Mouse (Mus musculus) retina, adult 2 months (tissue): ENCODE data around the gene Htra3.

Experiments used
- DNase-seq: peaks from one replicate; pipeline ENCODE4 v3.0.0-alpha.2; 2012; ENCODE audit warnings: low read depth, low spot score

Htra3 gene

GRCm38 (mm10) chr5:35695815-35696214 is 16.2 kb upstream of the Htra3 start:
- no peak for DNase-seq

GRCm38 (mm10) chr5:35693638-35694037 is 14.1 kb upstream of the Htra3 start:
- no peak for DNase-seq

DNA sequence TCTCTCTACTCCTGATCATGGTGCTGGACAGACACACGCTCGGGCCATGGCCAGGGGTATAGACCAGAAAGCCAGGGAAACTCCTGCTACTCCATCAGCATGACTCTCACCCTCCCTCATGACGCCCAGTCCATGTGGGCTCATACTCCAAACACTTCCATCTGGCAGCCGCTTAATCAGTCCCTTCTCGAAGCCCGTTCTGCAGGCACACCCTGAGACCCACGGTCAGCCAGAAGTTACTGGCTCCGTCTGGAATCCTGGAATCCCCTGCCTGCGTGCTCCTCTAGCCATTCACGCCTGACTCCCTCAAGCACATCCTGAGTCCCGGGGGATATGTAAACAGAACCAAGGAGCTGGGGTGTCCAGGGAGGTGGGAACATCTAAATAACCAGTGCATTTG is 11.7 kb upstream of the Htra3 start:
- no peak for DNase-seq

DNA sequence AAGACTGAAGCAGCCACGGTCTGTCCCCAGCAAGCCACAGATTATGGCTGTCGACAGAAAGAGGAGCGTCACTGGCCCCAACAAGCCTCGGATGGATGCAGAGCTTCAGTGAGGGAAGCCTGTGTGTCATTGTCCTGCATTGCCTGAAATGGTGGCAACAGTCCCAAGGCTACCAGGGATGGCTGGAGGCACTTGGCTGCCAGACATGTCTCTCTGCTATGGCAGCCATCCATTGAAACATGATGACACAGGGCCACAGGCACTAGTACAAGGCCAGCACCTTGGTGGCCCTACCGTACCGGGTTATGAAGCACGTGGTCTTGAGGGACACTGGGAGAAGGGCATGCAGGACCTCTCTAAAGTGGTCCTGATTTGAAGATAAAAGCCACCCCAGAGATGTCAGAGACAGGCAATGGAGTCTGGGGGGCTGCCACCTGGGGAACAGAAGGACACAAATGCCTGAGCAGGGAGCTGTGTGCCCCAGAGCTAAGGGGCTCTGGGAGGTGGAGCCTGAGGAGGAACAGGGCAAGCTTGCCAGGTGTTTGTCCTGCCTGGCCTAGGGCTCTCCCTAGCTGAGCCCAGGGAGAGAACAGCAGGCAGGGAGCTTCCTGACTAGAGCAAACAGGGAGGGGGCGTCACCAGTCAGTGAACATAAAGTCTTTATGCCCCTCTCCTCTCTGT is 11.0 kb upstream of the Htra3 start:
- DNase-seq, result no peak

DNA sequence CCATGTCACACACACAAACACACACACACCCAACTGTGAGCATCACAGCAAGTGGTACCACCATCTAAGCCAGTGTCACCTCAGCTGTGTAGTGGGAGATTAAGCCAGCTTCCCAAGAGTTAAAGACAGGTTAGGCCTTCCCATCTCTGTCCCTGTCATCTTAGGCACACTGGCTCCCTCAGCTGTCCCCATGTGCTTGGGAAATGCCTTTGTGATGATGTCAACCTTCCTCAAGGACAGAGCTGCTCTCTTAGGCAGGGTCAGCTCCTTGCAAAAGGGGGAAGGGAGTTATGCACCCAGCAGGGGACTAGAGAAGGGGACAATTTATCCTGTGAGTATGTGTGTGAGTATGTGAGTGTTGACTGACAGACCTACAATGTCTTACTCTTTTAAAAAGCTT is 9.8 kb upstream of the Htra3 start:
- DNase-seq, result no peak

GRCm38 (mm10) chr5:35688851-35689250 is 9.3 kb upstream of the Htra3 start:
- DNase-seq, result no peak

DNA sequence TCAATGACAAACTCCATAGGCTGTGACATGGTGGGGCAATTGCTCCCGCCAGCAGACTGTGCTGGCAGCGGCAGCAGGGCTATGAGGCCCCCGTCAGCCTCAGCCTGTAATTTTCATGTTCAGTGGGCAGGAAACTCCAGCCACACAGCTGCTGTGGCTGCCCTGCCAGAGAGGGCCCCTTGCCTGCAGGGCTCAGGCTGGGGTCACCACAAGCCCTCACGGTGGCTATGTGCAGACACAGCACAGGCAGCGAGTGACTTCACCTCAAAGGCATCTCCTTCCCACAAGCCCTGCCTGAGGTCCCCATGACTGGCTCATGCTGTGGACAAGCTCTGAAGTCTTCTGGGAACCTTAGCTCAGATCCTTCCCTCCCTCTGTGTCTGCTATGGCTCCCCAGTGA is 7.5 kb upstream of the Htra3 start:
- no peak for DNase-seq

DNA sequence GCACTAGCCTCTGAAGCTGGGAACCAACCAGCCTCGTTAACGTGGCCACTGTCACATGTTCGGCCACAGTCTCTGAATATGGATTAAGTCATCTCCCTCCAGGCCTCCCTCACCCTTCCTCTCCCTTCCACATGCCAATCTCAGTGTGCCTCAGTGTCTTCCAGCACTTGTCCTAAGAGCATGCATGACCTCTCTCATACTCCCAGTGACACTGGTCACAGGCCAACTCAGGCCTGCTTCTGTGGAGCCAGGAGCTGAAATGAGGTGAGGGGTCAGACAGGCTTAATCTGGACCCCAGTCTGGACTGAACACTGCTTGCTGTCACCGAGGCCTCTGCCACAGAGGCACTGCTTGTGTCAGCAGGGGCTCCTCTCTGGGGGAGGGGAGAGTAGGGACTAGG is 6.8 kb upstream of the Htra3 start:
- DNase-seq, result no peak

- no peak for DNase-seq
Measured at GRCm38 (mm10) chr5:35685079-35685478, 5.5 kb upstream of the Htra3 start.

DNA sequence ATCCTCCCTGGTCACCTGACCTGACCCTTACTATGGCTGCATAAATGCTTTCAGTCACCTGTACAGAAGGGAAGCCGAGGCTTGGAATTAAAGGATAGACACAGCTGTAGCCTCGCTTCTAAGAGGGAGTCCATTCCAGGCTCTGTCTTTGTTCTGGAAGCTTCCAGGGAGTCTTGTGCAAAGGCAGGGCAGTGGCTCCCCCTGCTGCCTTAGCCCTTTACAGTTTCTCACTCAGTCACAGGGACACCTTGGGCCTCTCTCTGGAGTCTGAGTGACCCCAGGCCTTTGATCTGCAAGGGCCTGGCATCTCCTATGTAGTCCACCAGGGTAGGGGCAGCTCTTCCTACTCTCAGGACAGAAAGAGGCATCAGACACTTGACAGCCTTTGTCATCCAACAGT is 1.4 kb upstream of the Htra3 start:
- DNase-seq, result no peak

DNA sequence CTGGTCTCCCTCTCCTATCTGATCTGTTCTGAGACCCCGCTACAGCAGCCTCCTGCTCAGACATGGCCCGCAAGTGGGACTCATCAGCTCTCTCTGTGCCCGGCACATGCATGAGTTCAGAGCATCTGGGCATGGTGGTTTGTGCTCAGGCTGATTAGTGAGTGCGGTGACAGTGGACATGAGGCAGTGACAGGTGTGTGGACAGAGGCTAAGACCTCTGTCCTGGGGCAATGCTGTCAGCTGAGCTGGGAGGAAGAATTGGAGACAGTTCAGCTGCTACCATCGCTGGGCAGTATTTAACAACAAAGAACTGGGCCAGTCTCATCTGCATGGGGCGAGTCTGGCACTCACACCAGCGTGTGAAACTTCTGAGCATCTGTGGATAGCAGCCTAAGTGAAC is 2.6 kb downstream of the Htra3 start:
- DNase-seq, result no peak

DNA sequence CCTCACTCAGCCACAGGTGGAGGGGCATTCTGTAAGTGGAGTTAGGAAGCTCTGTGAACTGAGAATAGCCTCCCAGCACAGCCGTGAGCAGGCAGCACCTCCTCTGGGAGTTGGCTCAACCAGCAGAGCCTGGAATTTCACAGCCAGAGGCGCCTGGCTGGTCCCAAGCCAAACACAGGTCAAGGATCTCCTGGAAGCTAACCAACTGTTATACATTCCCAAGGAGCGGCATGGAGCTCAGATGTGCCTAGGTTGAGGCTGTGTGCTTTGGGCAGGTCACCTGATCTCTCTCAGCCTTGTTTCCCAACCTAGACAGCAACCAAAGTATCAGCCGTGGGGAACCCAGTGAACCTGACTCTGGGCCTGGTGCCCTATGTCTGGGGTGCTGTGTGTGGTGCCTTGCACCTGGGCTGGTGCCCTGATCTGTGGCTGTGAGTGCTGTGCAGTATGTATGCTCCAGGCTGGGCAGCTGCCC is 5.5 kb downstream of the Htra3 start:
- no peak for DNase-seq

GRCm38 (mm10) chr5:35673086-35673485 is 6.5 kb downstream of the Htra3 start:
- no peak for DNase-seq

- DNase-seq, result no peak
Measured at GRCm38 (mm10) chr5:35672581-35672980, 7.0 kb downstream of the Htra3 start.

DNA sequence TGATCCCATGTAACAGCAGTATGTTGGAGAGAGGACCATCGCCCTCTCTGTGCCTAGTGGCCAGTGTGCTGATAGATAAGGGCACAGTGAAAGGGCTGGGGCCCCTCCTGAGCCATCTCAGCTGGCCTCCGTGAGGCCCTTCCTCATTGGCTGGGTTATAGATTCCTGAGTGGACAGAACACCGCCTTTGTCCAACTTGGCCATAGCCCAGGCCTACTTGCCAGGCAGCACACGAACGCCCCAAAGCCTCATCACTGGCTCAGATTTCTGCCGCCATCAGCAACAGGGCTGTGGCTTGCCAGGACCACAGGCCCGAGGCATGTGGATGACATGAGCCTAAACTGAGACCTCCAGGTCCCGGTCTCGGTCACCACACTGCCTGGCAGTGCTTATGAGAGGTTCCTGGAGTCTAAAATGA is 8.1 kb downstream of the Htra3 start:
- DNase-seq, result no peak

DNA sequence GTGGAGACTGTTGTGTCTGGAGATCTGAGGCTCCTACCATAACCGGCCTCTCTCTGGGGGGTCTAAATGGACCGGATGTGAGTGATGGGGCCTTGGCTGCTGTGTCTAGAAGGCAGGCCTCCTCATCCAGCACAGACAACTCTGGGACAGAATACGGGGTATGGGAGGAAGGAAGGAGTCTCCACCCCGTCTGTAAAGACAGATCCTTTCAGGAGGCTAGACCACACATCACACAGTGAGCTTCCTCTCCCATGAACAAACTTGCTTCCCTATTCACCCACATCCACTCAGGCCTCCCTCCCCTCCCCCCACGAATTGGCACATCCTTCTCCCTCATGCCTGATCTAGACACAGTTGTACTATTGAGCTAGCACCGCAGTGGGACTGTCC is 9.2 kb downstream of the Htra3 start:
- DNase-seq, result no peak

DNA sequence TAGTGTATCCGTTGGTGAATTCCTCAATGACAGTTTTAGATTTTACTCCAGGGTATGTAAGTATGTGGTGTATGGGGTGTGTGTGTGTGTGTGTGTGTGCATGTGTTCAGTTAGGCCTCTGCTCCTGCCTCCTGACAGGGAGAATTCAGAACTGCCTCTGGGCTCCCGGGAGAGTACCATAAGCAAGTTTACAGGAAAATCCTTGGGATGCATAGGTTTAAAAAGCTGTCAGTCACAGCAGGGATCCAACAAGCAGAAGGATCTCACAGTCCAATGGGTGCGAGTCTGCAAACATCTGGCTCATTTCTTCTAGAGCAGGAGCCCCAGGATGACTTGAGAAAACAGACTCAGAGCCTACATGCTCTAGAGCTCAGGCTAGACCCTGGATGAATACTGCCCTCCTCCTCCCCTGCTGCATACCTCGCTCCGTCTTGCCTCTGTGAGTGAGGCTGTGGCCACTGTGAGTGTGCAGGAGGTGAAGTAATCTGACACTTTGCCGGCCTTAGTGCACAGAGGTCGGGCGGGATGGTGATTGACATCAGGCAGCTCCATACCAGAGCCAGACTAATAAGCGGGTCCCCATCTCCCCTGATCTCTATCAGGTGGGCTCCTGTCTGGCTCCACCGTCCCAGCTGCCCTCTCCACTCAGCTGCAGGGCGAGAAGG is 9.7 kb downstream of the Htra3 start:
- DNase-seq, result no peak

GRCm38 (mm10) chr5:35666152-35666551 is 13.4 kb downstream of the Htra3 start:
- DNase-seq, result no peak

GRCm38 (mm10) chr5:35662021-35662545 is 17.5 kb downstream of the Htra3 start:
- DNase-seq, result no peak

DNA sequence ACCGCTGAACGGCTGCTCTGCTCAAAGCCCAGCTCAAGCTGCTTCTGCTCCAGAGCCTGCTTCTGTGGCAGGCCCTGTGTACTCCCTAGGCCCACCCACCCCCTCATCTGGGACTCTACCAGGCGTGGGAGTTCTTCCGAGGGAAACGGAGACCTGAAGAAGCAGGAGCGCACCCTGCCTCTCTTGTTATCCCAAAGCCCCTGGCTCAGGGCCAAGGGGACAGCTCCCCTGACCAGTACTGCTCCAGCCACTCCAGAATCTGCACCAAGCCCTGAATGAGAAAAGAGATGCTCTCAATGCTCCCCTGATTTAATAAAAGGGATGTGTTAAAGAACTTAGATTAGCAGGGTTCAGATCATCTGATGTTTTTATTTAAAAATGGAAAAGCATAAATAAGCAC is 18.4 kb downstream of the Htra3 start:
- no peak for DNase-seq

DNA sequence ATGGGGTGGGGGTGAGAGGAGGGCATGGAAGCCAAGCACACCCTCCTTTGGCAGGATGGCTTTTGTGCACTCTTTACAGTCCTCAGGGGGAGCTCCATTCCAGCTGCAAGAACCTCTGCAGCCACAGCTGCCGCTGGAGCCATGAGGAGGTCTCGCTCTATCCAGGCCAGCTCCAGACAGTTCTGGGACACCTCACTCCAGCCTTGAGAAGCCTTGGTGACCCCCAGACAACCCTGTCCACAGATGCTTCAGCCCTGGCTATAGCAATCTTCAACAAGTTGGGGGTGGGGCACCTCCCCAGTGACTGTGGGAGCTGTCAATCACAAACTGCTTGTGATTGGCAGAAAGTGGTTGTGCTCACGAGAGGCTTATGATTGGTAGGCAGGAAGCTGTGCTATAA is 20.1 kb downstream of the Htra3 start:
- DNase-seq, result no peak

DNA sequence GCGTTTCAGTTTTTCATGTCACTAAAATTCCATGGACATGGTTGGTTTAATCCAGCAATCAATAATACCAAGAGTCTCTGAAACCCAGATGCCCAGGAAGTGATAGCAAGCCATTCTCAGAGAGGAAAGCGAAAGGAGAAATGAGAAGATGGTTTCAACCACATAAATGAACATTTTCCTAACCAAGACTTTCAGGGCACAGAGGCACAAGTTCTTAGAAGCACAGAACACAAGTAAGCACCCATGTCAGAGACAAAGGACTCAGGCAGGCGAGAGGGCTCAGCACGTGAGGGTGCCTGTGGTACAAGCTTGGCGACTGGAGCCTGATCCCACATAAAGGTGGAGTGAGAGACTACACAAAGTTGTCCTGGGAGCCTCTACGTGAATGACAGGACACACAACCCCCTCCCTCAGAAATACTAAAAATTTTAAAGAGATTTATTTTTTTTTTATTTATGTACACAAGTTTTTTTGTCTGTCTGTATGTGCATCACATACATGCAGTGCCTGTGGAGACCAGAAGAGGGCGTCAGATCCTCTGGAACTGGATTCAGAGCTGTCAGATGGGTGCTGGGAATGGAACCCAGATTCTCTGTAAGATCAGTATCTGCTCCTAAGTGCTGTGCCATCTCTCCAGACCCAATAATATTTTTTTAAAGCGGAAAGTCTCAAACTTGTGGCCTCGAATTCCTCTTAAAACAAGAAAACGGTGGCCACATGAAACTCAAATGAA is 23.7 kb downstream of the Htra3 start:
- DNase-seq, result no peak
